Mouse (Mus musculus) liver, adult 2 months (tissue): ENCODE data around the gene Srebf2.

Experiments
- CTCF ChIP-seq: fragments of 200-500 bp; IDR thresholded peaks from 2 replicates; pipeline ENCODE4 v1.5.1; 2011; ENCODE audit warnings: low read depth, low read length, control low read depth
- POLR2A ChIP-seq: fragments of 200-500 bp; IDR thresholded peaks from 2 replicates; pipeline ENCODE4 v1.6.1; 2011; ENCODE audit warnings: low read length, control low read depth; ENCODE audit not compliant: insufficient read depth; ENCODE audit errors: extremely low read depth

GRCm38 (mm10) chr15:82172648-82173047, 25.7 kb downstream of the Srebf2 start:
- TF ChIP-seq CTCF (no peak), POLR2A (no peak)
